Mouse (Mus musculus): ENCODE measurements around the gene Gm20388.

- no peak for TF ChIP-seq CTCF (IDR thresholded peaks at IDR 0.05; ENCODE audit: low read depth)
- no peak for TF ChIP-seq EP300 (optimal IDR thresholded peaks at IDR 0.05)
Measured at GRCm38 (mm10) chr8:123796758-123797157, 3886.1 kb downstream of the Gm20388 start.
